Mouse (Mus musculus) MEL (cell line): Measurements from ENCODE around the gene Hmga1. TPM values are rescaled to one million over a fixed set of nuclear protein-coding genes. Genes with fewer than 3 reads are reported as not detected.

Experiments
- DNase-seq: peaks from one replicate; pipeline ENCODE4 v3.0.0; 2011; ENCODE audit warnings: low read depth, low spot score
- H3K27ac ChIP-seq: 2 replicates; pipeline ENCODE4 v1.5.1; 2012; ENCODE audit warnings: low read depth, mild to moderate bottlenecking, control low read depth, low read length, moderate library complexity; ENCODE audit not compliant: control insufficient read depth
- H3K27me3 ChIP-seq, 2 experiments: fragments of 150-350 bp in 1 of 2; sonication (generic) in 1 of 2; 2 replicates each; pipeline ENCODE4 v1.6.1; 2012; ENCODE audit warnings: low read length in 2 of 2, mild to moderate bottlenecking in 2 of 2, improper control_type of control experiment in 1 of 2, moderate library complexity in 1 of 2; ENCODE audit not compliant: insufficient read depth in 2 of 2, control insufficient read depth in 1 of 2
- H3K36me3 ChIP-seq, 2 experiments: 2 replicates each; pipeline ENCODE4 v1.6.1; 2012 to 2014; ENCODE audit warnings: low read length in 2 of 2, improper control_type of control experiment in 1 of 2, inconsistent platforms in 1 of 2, mild to moderate bottlenecking in 1 of 2; ENCODE audit not compliant: insufficient read depth in 2 of 2, control insufficient read depth in 1 of 2
- H3K4me1 ChIP-seq, 2 experiments: fragments of 150-350 bp in 1 of 2; sonication (generic) in 1 of 2; 2 replicates each; pipeline ENCODE4 v1.6.1; 2012; ENCODE audit warnings: low read length in 2 of 2, improper control_type of control experiment in 1 of 2, mild to moderate bottlenecking in 1 of 2; ENCODE audit not compliant: insufficient read depth in 2 of 2, control insufficient read depth in 1 of 2
- H3K4me3 ChIP-seq, 2 experiments: fragments of 150-350 bp in 1 of 2; sonication (generic) in 1 of 2; 2 replicates each; pipeline ENCODE4 v1.5.1; 2012; ENCODE audit warnings: low read depth in 2 of 2, low read length in 2 of 2, mild to moderate bottlenecking in 2 of 2, moderate library complexity in 2 of 2, control low read depth in 1 of 2, improper control_type of control experiment in 1 of 2; ENCODE audit not compliant: control insufficient read depth in 1 of 2, insufficient read depth in 1 of 2
- H3K79me2 ChIP-seq: 2 replicates; pipeline ENCODE4 v1.6.1; 2012; ENCODE audit warnings: mild to moderate bottlenecking, low read length, moderate library complexity; ENCODE audit not compliant: control insufficient read depth, poor library complexity, insufficient read depth
- H3K9ac ChIP-seq: 2 replicates; pipeline ENCODE4 v1.6.1; 2012; ENCODE audit warnings: low read depth, mild to moderate bottlenecking, control low read depth, low read length, moderate library complexity; ENCODE audit not compliant: control insufficient read depth, poor library complexity, severe bottlenecking
- H3K9me3 ChIP-seq: fragments of 150-350 bp; sonication (generic); replicated peaks from 2 replicates; pipeline ENCODE4 v1.6.1; 2012; ENCODE audit warnings: mild to moderate bottlenecking, low read length, improper control_type of control experiment, moderate library complexity; ENCODE audit not compliant: insufficient read depth
- BHLHE40 ChIP-seq: IDR thresholded peaks from 2 replicates; pipeline ENCODE4 v1.6.1; 2012; ENCODE audit warnings: low read depth, mild to moderate bottlenecking, inconsistent platforms, low read length, improper control_type of control experiment, borderline replicate concordance
- E2F4 ChIP-seq: IDR thresholded peaks from 2 replicates; pipeline ENCODE4 v1.6.1; 2011; ENCODE audit warnings: low read depth, low read length, improper control_type of control experiment, borderline replicate concordance
- EP300 ChIP-seq, 2 experiments: IDR thresholded peaks; 2 replicates each; pipeline ENCODE4 v1.6.1; 2011; ENCODE audit warnings: improper control_type of control experiment in 2 of 2, low read length in 2 of 2, low read depth in 1 of 2, mild to moderate bottlenecking in 1 of 2
- GABPA ChIP-seq: IDR thresholded peaks from 2 replicates; pipeline ENCODE4 v1.6.1; 2012; ENCODE audit warnings: low read depth, mild to moderate bottlenecking, inconsistent platforms, low read length, improper control_type of control experiment, moderate library complexity
- GATA1 ChIP-seq: IDR thresholded peaks from 2 replicates; pipeline ENCODE4 v1.6.1; 2011; ENCODE audit warnings: low read depth, low read length, improper control_type of control experiment
- HCFC1 ChIP-seq: IDR thresholded peaks from 2 replicates; pipeline ENCODE4 v1.6.1; 2012; ENCODE audit warnings: low read depth, mild to moderate bottlenecking, inconsistent platforms, low read length, improper control_type of control experiment, moderate library complexity
- MYB ChIP-seq: IDR thresholded peaks from 2 replicates; pipeline ENCODE4 v1.6.1; 2011; ENCODE audit warnings: mild to moderate bottlenecking, low read depth, low read length, improper control_type of control experiment
- NRF1 ChIP-seq: IDR thresholded peaks from 2 replicates; pipeline ENCODE4 v1.6.1; 2014; ENCODE audit warnings: low read depth, mild to moderate bottlenecking, inconsistent platforms, low read length, improper control_type of control experiment, moderate library complexity; ENCODE audit not compliant: poor library complexity, insufficient read depth, severe bottlenecking
- POLR2A ChIP-seq, 2 experiments: IDR thresholded peaks; 2 replicates each; pipeline ENCODE4 v1.6.1; 2011 to 2012; ENCODE audit warnings: low read length in 2 of 2, mild to moderate bottlenecking in 2 of 2, control low read depth in 1 of 2, improper control_type of control experiment in 1 of 2, low read depth in 1 of 2, moderate library complexity in 1 of 2; ENCODE audit not compliant: control insufficient read depth in 1 of 2, insufficient read depth in 1 of 2, poor library complexity in 1 of 2
- SIN3A ChIP-seq: IDR thresholded peaks from 2 replicates; pipeline ENCODE4 v1.6.1; 2012; ENCODE audit warnings: low read length, improper control_type of control experiment, inconsistent platforms
- SMC3 ChIP-seq: IDR thresholded peaks from 2 replicates; pipeline ENCODE4 v1.6.1; 2011; ENCODE audit warnings: low read depth, low read length, improper control_type of control experiment
- TBP ChIP-seq: IDR thresholded peaks from 2 replicates; pipeline ENCODE4 v1.8.0; 2011; ENCODE audit warnings: low read depth, low read length, improper control_type of control experiment
- USF2 ChIP-seq, 2 experiments: IDR thresholded peaks; 2 replicates each; pipeline ENCODE4 v1.6.1; 2011 to 2012; ENCODE audit warnings: improper control_type of control experiment in 2 of 2, low read length in 2 of 2, borderline replicate concordance in 1 of 2, inconsistent platforms in 1 of 2, low read depth in 1 of 2, mild to moderate bottlenecking in 1 of 2; ENCODE audit not compliant: insufficient read depth in 1 of 2
- ZNF384 ChIP-seq: IDR thresholded peaks from 2 replicates; pipeline ENCODE4 v1.6.1; 2012; ENCODE audit warnings: low read depth, mild to moderate bottlenecking, inconsistent platforms, low read length, improper control_type of control experiment
- polyA plus RNA-seq, 2 experiments: library from polyadenylated mRNA; stranded (reverse) in 1 of 2; unstranded in 1 of 2; fragments of >175 nt in 1 of 2; fragments of >200 nt in 1 of 2; gene quantifications; 2 replicates each; pipeline versions ENCODE4 v1.2.1 to v1.2.4; 2012; ENCODE audit warnings: low replicate concordance in 2 of 2, low read depth in 1 of 2; ENCODE audit not compliant: insufficient read length in 2 of 2, insufficient read depth in 1 of 2, missing spikeins in 1 of 2
- total RNA-seq: library from RNA; depleted of rRNA; stranded (reverse); fragments of 300-350 nt; gene quantifications from 2 replicates; pipeline ENCODE4 v1.2.3, GENCODE M21; 2012

Hmga1 gene
- total and polyA plus RNA-seq, 3 experiments, result 96.0 to 112 TPM; not detected in 1

DNA sequence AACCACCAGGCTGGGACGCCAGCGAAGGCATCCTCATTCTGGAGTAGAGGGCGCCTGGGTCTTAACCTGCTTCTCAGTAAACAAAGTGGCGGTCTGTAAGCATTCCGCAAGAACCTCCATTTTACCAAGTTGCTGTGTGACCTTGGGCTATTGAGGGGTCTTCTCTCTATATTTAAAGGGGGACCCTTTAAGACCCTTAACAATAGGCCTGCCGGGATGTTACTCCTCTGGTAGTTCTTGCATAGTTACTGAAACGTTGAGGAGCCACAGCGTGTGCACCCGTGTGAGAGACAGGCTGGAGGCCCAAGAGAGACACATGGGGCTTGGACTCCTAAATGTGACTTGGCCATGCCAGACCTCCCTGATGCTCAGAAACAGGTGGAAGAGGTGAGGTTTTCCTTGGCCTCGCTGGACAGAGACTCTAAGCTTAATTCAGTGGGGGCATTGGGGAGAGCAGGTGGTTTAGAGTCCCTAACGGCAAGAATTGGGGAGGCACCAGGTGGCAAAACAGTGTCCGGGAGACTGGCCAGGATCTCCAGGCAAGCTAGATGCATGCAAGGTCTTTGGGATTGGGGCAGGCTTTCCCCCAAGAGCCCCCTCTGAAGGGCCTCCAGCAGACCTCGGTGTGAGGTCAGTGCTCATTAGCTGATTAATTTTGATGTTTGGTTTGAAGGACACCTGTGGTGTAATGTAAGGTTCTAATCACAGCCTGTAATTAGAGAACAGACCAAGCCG lies 1.8 kb downstream of the Hmga1 start:
- H3K9ac ChIP-seq, result peak overlapping the region; percentile 99
- H3K4me1 ChIP-seq, result peaks cover 2 to 27% of the 10 kb centered on the region in 2 experiments
- H3K4me3 ChIP-seq, result peak overlapping the region; percentile 61 to 95
- H3K79me2 ChIP-seq, result peaks cover 53% of the 10 kb centered on the region
- TF ChIP-seq USF2 (IDR thresholded peaks at IDR 0.05; ENCODE audit: borderline replicate concordance in 1 of 2, insufficient read depth in 1 of 2, low read depth in 1 of 2, low read length in 2 of 2) (no peak), MYB (no peak), EP300 (IDR thresholded peaks at IDR 0.05; ENCODE audit: low read depth in 1 of 2, low read length in 2 of 2) (no peak), E2F4 (0 out of 2 replicates have a peak, but pooled peaks have one; percentile 18), SIN3A (peak; percentile 53; the same call in 1 of the 2 replicates), GATA1 (no peak), HCFC1 (no peak), ZNF384 (no peak)
- peaks cover 5 to 21% of the 10 kb centered on the region in 2 experiments for H3K36me3 ChIP-seq
- peak; percentile 61 for DNase-seq
- H3K27me3 ChIP-seq, result no peaks in the 10 kb centered on the region
- no peaks in the 10 kb centered on the region for H3K9me3 ChIP-seq
- peak overlapping the region; percentile 91 for H3K27ac ChIP-seq

- TF ChIP-seq SMC3 (no peak), TBP (no peak), BHLHE40 (no peak), GABPA (no peak), POLR2A (IDR thresholded peaks at IDR 0.05; ENCODE audit: control insufficient read depth in 1 of 2, insufficient read depth in 1 of 2, low read depth in 1 of 2, low read length in 2 of 2, poor library complexity in 1 of 2) (no peak), NRF1 (no peak)
- peaks cover 53% of the 10 kb centered on the region for H3K79me2 ChIP-seq
- peak overlapping the region; percentile 99 for H3K9ac ChIP-seq
- H3K27me3 ChIP-seq, result no peaks in the 10 kb centered on the region
- DNase-seq, result no peak
- peaks cover 5 to 21% of the 10 kb centered on the region in 2 experiments for H3K36me3 ChIP-seq
- peak overlapping the region; percentile 91; the same call in 1 of the 2 replicates for H3K27ac ChIP-seq
- no peaks in the 10 kb centered on the region for H3K9me3 ChIP-seq
- H3K4me1 ChIP-seq, result peaks cover 2 to 27% of the 10 kb centered on the region in 2 experiments
- H3K4me3 ChIP-seq, result peak overlapping the region; percentile 61 to 95
These were observed 2.5 kb downstream of the Hmga1 start for GRCm38 (mm10) chr17:27558845-27559244.
